Mouse (Mus musculus): ENCODE results near the gene Gm10720. TPM values are rescaled to one million over a fixed set of nuclear protein-coding genes. Genes with fewer than 3 reads are reported as not detected.
A peak's percentile ranks its signal among the peaks of the same experiment; 100 is the strongest.
"Not testable (repeated sequence)": the region's sequence is repeated elsewhere in the genome, so short reads cannot be mapped to it uniquely, and the experiment has no call there.

Gm10720 gene
- polyA plus RNA-seq, 1 experiment from 2014 or later: not detected

- H3K27ac ChIP-seq; H3K4me3 ChIP-seq (replicated peaks); ATAC-seq; H3K9ac ChIP-seq; H3K4me2 ChIP-seq (replicated peaks); H3K4me1 ChIP-seq (replicated peaks); H3K27me3 ChIP-seq (replicated peaks); H3K9me3 ChIP-seq; H3K36me3 ChIP-seq: not testable (repeated sequence)
- WGBS: 89% methylated on average over 1 of the region's 9 CpGs
Measured at GRCm38 (mm10) chr9:3017108-3017507, 1.7 kb downstream of the Gm10720 start, which contains the start of gene Gm10719. Gene Gm10719, plus strand, starts transcription at chr9:3017408.

DNA sequence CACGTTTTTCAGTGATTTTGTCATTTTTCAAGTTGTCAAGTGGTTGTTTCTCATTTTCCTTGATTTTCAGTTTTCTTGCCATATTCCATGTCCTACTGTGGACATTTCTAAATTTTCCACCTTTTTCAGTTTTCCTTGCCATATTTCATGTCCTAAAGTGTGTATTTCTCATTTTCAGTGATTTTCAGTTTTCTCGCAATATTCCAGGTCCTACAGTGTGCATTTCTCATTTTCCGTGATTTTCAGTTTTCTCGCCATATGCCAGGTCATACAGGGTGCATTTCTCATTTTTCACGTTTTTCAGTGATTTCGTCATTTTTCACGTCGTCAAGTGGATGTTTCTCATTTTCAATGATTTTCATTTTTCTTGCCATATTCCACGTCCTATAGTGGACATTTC lies 3.5 kb downstream of the Gm10720 start:
- not testable (repeated sequence) for H3K27me3 ChIP-seq (replicated peaks); H3K4me3 ChIP-seq (replicated peaks); H3K27ac ChIP-seq; H3K4me1 ChIP-seq (replicated peaks); H3K9ac ChIP-seq; H3K4me2 ChIP-seq (replicated peaks); H3K9me3 ChIP-seq; H3K36me3 ChIP-seq; ATAC-seq
- WGBS: 61% methylated on average over 9 of the region's 9 CpGs

DNA sequence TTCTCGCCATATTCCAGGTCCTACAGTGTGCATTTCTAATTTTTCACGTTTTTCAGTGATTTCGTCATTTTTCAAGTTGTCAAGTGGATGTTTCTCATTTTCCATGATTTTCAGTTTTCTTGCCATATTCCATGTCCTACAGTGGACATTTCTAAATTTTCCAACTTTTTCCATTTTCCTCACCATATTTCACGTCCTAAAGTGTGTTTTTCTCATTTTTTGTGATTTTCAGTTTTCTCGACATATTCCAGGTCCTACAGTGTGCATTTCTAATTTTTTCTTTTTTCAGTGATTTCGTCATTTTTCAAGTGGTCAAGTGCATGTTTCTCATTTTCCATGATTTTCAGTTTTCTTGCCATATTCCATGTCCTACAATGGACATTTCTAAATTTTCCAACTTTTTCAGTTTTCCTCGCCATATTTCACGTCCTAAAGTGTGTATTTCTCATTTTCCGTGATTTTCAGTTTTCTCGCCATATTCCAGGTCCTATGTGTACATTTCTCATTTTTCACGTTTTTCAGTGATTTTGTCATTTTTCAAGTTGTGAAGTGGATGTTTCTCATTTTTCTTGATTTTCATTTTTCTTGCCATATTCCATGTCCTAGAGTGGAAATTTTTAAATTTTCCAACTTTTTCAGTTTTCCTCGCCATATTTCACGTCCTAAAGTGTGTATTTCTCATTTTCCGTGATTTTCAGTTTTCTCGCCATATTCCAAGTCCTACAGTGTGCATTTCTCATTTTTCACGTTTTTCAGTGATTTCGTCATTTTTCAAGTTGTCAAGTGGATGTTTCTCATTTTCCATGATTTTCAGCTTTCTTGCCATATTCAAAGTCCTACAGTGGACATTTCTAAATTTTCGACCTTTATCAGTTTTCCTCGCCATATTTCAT lies 4.6 kb downstream of the Gm10720 start:
- not testable (repeated sequence) for H3K27me3 ChIP-seq (replicated peaks); H3K9me3 ChIP-seq; H3K4me2 ChIP-seq (replicated peaks); H3K4me3 ChIP-seq (replicated peaks); H3K27ac ChIP-seq; H3K36me3 ChIP-seq; H3K9ac ChIP-seq; H3K4me1 ChIP-seq (replicated peaks)
- peak; percentile 71; the same call in 1 of the 2 replicates for ATAC-seq
- 78% methylated on average over 17 of the region's 19 CpGs for WGBS

DNA sequence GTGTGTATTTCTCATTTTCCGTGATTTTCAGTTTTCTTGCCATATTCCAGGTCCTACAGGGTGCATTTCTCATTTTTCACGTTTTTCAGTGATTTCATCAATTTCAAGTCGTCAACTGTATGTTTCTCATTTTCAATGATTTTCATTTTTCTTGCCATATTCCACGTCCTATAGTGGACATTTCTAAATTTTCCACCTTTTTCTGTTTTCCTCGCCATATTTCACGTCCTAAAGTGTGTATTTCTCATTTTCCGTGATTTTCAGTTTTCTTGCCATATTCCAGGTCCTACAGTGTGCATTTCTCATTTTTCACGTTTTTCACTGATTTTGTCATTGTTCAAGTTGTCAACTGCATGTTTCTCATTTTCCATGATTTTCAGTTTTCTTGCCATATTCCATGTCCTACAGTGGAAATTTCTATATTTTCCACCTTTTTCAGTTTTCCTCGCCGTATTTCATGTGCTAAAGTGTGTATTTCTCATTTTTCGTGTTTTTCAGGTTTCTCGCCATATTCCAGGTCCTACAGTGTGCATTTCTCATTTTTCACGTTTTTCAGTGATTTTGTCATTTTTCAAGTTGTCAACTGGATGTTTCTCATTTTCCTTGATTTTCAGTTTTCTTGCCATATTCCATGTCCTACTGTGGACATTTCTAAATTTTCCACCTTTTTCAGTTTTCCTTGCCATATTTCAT lies 7.0 kb downstream of the Gm10720 start:
- not testable (repeated sequence) for H3K9me3 ChIP-seq; H3K27ac ChIP-seq; H3K4me1 ChIP-seq (replicated peaks); H3K9ac ChIP-seq; H3K36me3 ChIP-seq; H3K4me2 ChIP-seq (replicated peaks); H3K4me3 ChIP-seq (replicated peaks); H3K27me3 ChIP-seq (replicated peaks); ATAC-seq
- 75% methylated on average over 11 of the region's 13 CpGs for WGBS

- not testable (repeated sequence) for H3K4me1 ChIP-seq (replicated peaks); H3K9ac ChIP-seq; H3K4me2 ChIP-seq (replicated peaks); ATAC-seq; H3K36me3 ChIP-seq; H3K4me3 ChIP-seq (replicated peaks); H3K27ac ChIP-seq; H3K27me3 ChIP-seq (replicated peaks); H3K9me3 ChIP-seq
- 74% methylated on average over 12 of the region's 13 CpGs for WGBS
Measured at GRCm38 (mm10) chr9:3023312-3023984, 8.0 kb downstream of the Gm10720 start, which contains the start of gene Gm10718. Gene Gm10718, plus strand, starts transcription at chr9:3023547.

GRCm38 (mm10) chr9:3023985-3024648 lies 8.7 kb downstream of the Gm10720 start:
- H3K36me3 ChIP-seq; H3K4me2 ChIP-seq (replicated peaks); H3K27me3 ChIP-seq (replicated peaks); H3K9me3 ChIP-seq; H3K4me3 ChIP-seq (replicated peaks); H3K9ac ChIP-seq; H3K4me1 ChIP-seq (replicated peaks); H3K27ac ChIP-seq; ATAC-seq: not testable (repeated sequence)
- WGBS: 78% methylated on average over 16 of the region's 16 CpGs

DNA sequence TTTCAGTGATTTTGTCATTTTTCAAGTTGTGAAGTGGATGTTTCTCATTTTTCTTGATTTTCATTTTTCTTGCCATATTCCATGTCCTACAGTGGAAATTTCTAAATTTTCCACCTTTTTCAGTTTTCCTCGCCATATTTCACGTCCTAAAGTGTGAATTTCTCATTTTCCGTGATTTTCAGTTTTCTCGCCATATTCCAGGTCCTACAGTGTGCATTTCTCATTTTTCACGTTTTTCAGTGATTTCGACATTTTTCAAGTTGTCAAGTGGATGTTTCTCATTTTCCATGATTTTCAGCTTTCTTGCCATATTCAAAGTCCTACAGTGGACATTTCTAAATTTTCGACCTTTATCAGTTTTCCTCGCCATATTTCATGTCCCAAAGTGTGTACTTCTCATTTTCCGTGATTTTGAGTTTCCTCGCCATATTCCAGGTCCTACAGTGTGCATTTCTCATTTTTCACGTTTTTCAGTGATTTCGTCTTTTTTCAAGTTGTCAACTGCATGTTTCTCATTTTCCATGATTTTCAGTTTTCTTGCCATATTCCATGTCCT lies 9.5 kb downstream of the Gm10720 start, which contains the start of gene Gm10717:
Gene Gm10717 (plus strand): TSS at position 506 of the 556 bp plus-strand sequence.
- not testable (repeated sequence) for H3K9me3 ChIP-seq
- WGBS: 71% methylated on average over 12 of the region's 12 CpGs

DNA sequence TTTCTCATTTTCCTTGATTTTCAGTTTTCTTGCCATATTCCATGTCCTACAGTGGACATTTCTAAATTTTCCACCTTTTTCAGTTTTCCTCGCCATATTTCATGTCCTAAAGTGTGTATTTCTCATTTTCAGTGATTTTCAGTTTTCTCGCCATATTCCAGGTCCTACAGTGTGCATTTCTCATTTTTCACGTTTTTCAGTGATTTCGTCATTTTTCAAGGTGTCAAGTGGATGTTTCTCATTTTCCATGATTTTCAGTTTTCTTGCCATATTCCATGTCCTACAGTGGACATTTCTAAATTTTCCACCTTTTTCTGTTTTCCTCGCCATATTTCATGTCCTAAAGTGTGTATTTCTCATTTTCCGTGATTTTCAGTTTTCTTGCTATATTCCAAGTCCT lies 10.2 kb downstream of the Gm10720 start:
- H3K9ac ChIP-seq; H3K27ac ChIP-seq; H3K36me3 ChIP-seq; H3K4me2 ChIP-seq (replicated peaks); H3K4me3 ChIP-seq (replicated peaks); H3K9me3 ChIP-seq; H3K27me3 ChIP-seq (replicated peaks); H3K4me1 ChIP-seq (replicated peaks); ATAC-seq: not testable (repeated sequence)
- WGBS: 72% methylated on average over 5 of the region's 6 CpGs

More for the DNA sequence above, 9.5 kb downstream of the Gm10720 start, which contains the start of gene Gm10717:
- H3K36me3 ChIP-seq; H3K9ac ChIP-seq; H3K4me3 ChIP-seq (replicated peaks); H3K27ac ChIP-seq; H3K4me1 ChIP-seq (replicated peaks); H3K4me2 ChIP-seq (replicated peaks); ATAC-seq; H3K27me3 ChIP-seq (replicated peaks): not testable (repeated sequence)

- not testable (repeated sequence) for H3K27ac ChIP-seq; H3K4me2 ChIP-seq (replicated peaks); H3K9ac ChIP-seq; H3K27me3 ChIP-seq (replicated peaks); H3K36me3 ChIP-seq; ATAC-seq; H3K4me3 ChIP-seq (replicated peaks); H3K4me1 ChIP-seq (replicated peaks); H3K9me3 ChIP-seq
- WGBS: 73% methylated on average over 5 of the region's 5 CpGs
Measured at GRCm38 (mm10) chr9:3026136-3026535, 10.7 kb downstream of the Gm10720 start.

- ATAC-seq; H3K9ac ChIP-seq; H3K36me3 ChIP-seq; H3K4me1 ChIP-seq (replicated peaks); H3K9me3 ChIP-seq; H3K27me3 ChIP-seq (replicated peaks); H3K4me3 ChIP-seq (replicated peaks); H3K4me2 ChIP-seq (replicated peaks); H3K27ac ChIP-seq: not testable (repeated sequence)
- 66% methylated on average over 9 of the region's 9 CpGs for WGBS
Measured at GRCm38 (mm10) chr9:3026741-3027140, 11.3 kb downstream of the Gm10720 start.

DNA sequence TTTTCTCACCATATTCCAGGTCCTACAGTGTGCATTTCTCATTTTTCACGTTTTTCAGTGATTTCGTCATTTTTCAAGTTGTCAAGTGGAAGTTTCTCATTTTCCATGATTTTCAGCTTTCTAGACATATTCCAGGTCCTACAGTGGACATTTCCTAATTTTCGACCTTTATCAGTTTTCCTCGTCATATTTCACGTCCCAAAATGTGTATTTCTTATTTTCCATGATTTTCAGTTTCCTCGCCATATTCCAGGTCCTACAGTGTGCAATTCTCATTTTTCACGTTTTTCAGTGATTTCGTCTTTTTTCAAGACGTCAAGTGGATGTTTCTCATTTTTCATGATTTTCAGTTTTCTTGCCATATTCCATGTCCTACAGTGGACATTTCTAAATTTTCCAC lies 11.7 kb downstream of the Gm10720 start:
- not testable (repeated sequence) for H3K9me3 ChIP-seq; H3K4me2 ChIP-seq (replicated peaks); H3K9ac ChIP-seq; H3K4me3 ChIP-seq (replicated peaks); H3K27ac ChIP-seq; H3K4me1 ChIP-seq (replicated peaks); H3K27me3 ChIP-seq (replicated peaks); H3K36me3 ChIP-seq; ATAC-seq
- WGBS: 69% methylated on average over 9 of the region's 9 CpGs
